Mouse (Mus musculus) erythroblast, embryonic 14.5 days (primary cell): ENCODE measurements around the gene Ust.

Experiments used
- GATA1 ChIP-seq: IDR thresholded peaks from 2 replicates; pipeline ENCODE4 v1.6.1; 2012; ENCODE audit warnings: low read length, inconsistent platforms, mixed read lengths
- TAL1 ChIP-seq: IDR thresholded peaks from 3 replicates; pipeline ENCODE4 v1.6.1; 2012; ENCODE audit warnings: low read length, inconsistent platforms, mixed read lengths

- TF ChIP-seq TAL1 (no peak), GATA1 (no peak)
Observed at GRCm38 (mm10) chr10:8504832-8505231, 13.8 kb downstream of the Ust start.
